Mouse (Mus musculus) megakaryocyte, adult 5-6 weeks (primary cell): Measurements from ENCODE around the gene 2410004B18Rik. TPM values are rescaled to one million over a fixed set of nuclear protein-coding genes. Genes with fewer than 3 reads are reported as not detected.

Experiments
- total RNA-seq, 2 experiments: library from RNA; stranded (forward) in 1 of 2; stranded (reverse) in 1 of 2; fragments of 153-499, 151-499 nt in 1 of 2; fragments of 221-1000, 200-1000 nt in 1 of 2; gene quantifications; 2 replicates each; pipeline versions ENCODE4 v1.2.3 to v1.2.4; 2015 to 2017

2410004B18Rik gene
- total RNA-seq, 2 experiments from 2014 or later, result 14.4 to 33.0 TPM

Other genes with a start within 250 kb of the 2410004B18Rik start
- not detected in 2 replicates for gene Ddah1, start 179.3 kb upstream of the 2410004B18Rik start, total RNA-seq (2015)
- not detected in 2 replicates for gene Ddah1, start 179.3 kb upstream of the 2410004B18Rik start, total RNA-seq (2017)
- gene Bcl10, start 15.2 kb upstream of the 2410004B18Rik start, total RNA-seq (2015), result 79.2 and 96.1 TPM in 2 replicates
- gene Bcl10, start 15.2 kb upstream of the 2410004B18Rik start, total RNA-seq (2017), result 69.0 and 80.6 TPM in 2 replicates
- gene Syde2, start 49.9 kb downstream of the 2410004B18Rik start, total RNA-seq (2015), result 0.25 and 0.52 TPM in 2 replicates
- 0.44 and 0.53 TPM in 2 replicates for gene Syde2, start 49.9 kb downstream of the 2410004B18Rik start, total RNA-seq (2017)
- gene Wdr63, start 170.1 kb downstream of the 2410004B18Rik start, total RNA-seq (2015), result not detected in 2 replicates
- gene Wdr63, start 170.1 kb downstream of the 2410004B18Rik start, total RNA-seq (2017), result not detected in 2 replicates
- gene Mcoln3, start 179.4 kb downstream of the 2410004B18Rik start, total RNA-seq (2015), result not detected in 2 replicates
- 0.07 TPM in 1 of 2 replicates, not detected in the other for gene Mcoln3, start 179.4 kb downstream of the 2410004B18Rik start, total RNA-seq (2017)
- 0.47 and 3.3 TPM in 2 replicates for gene Mcoln2, start 211.8 kb downstream of the 2410004B18Rik start, total RNA-seq (2015)
- 0.33 and 2.2 TPM in 2 replicates for gene Mcoln2, start 211.8 kb downstream of the 2410004B18Rik start, total RNA-seq (2017)